Mouse (Mus musculus) heart, embryonic 11.5 days (tissue): ENCODE measurements around the gene B4galt4. TPM values are rescaled to one million over a fixed set of nuclear protein-coding genes. Genes with fewer than 3 reads are reported as not detected.

Experiments
- ATAC-seq: fragments of 200-750 bp; cut with Nextera tagmentation; replicated peaks from 2 replicates; pipeline ENCODE4 v1.8.0; 2017; ENCODE audit warnings: moderate library complexity; ENCODE audit not compliant: insufficient number of reproducible peaks, low FRiP score, low TSS enrichment
- H3K27ac ChIP-seq: fragments of 300-500 bp; sonication (generic); 2 replicates; pipeline ENCODE4 v1.5.1; 2014; ENCODE audit warnings: mild to moderate bottlenecking, low read depth, low read length
- H3K27me3 ChIP-seq: fragments of 300-500 bp; sonication (generic); 2 replicates; pipeline ENCODE4 v1.6.1; 2014; ENCODE audit warnings: mild to moderate bottlenecking, low read length, mixed read lengths; ENCODE audit not compliant: control insufficient read depth, insufficient read depth
- H3K36me3 ChIP-seq: fragments of 300-500 bp; sonication (generic); 2 replicates; pipeline ENCODE4 v1.6.1; 2014; ENCODE audit warnings: mild to moderate bottlenecking, low read length, moderate library complexity, mixed read lengths; ENCODE audit not compliant: control insufficient read depth, insufficient read depth
- H3K4me1 ChIP-seq: fragments of 300-500 bp; sonication (generic); 2 replicates; pipeline ENCODE4 v1.6.1; 2014; ENCODE audit warnings: low read length; ENCODE audit not compliant: control insufficient read depth, insufficient read depth
- H3K4me2 ChIP-seq: fragments of 300-500 bp; sonication (generic); 2 replicates; pipeline ENCODE4 v1.6.1; 2014; ENCODE audit warnings: mild to moderate bottlenecking, moderate library complexity
- H3K4me3 ChIP-seq: fragments of 300-500 bp; sonication (generic); 2 replicates; pipeline ENCODE4 v1.5.1; 2014; ENCODE audit warnings: low read depth, low read length
- H3K9ac ChIP-seq: fragments of 300-500 bp; sonication (generic); 2 replicates; pipeline ENCODE4 v1.6.1; 2014; ENCODE audit warnings: mild to moderate bottlenecking, low read depth, low read length, moderate library complexity
- H3K9me3 ChIP-seq: fragments of 300-500 bp; sonication (generic); replicated peaks from 2 replicates; pipeline ENCODE4 v1.6.1; 2016; ENCODE audit warnings: low read length; ENCODE audit not compliant: control insufficient read depth
- WGBS: fragments of 180-500 bp; shearing (Covaris S2); extraction: QIAGEN DNeasy Blood & Tissue Kit; methylation state at CpG from one replicate; pipeline ENCODE4 v1.1.7; 2014; ENCODE audit not compliant: insufficient replicate concordance; 5-methylcytosine and 5-hydroxymethylcytosine counted together
- polyA plus RNA-seq: library from polyadenylated mRNA; unstranded; fragments of >200 nt; fragmentation: Nextera tagmentation; extraction: Ambion mirVana; gene quantifications from 2 replicates; pipeline ENCODE4 v1.2.1, GENCODE M21; 2014

The B4galt4 gene
- 31.0 and 33.8 TPM in 2 replicates for polyA plus RNA-seq

GRCm38 (mm10) chr16:38742113-38742658 is at the start of gene B4galt4:
B4galt4 (plus strand) TSS chr16:38742264.
- Histone ChIP-seq H3K36me3 (no peaks in the 10 kb centered on the region), H3K9ac (peak within 1 kb of the TSS; percentile 87), H3K4me2 (peak within 1 kb of the TSS; percentile 91), H3K27me3 (no peaks in the 10 kb centered on the region), H3K4me1 (no peaks in the 10 kb centered on the region), H3K4me3 (peak within 1 kb of the TSS; percentile 90), H3K27ac (peak within 1 kb of the TSS; percentile 84), H3K9me3 (no peaks in the 10 kb centered on the region)
- under 1% methylated on average over 59 of the region's 69 CpGs for whole genome bisulfite sequencing
- peak; percentile 93 for ATAC-seq

- no peak overlapping the region for H3K4me2 ChIP-seq
- peaks cover 13% of the 10 kb centered on the region for H3K4me1 ChIP-seq
- 83% methylated on average over 6 of the region's 6 CpGs for WGBS
- no peak overlapping the region for H3K27ac ChIP-seq
- H3K4me3 ChIP-seq = no peak overlapping the region
- H3K9me3 ChIP-seq = no peaks in the 10 kb centered on the region
- no peaks in the 10 kb centered on the region for H3K27me3 ChIP-seq
- no peak for ATAC-seq
- no peak overlapping the region for H3K9ac ChIP-seq
- H3K36me3 ChIP-seq = peaks cover 9% of the 10 kb centered on the region
Observed at GRCm38 (mm10) chr16:38694906-38695540, 47.0 kb upstream of the B4galt4 start.

- Histone ChIP-seq H3K4me2 (no peak overlapping the region), H3K9me3 (no peaks in the 10 kb centered on the region), H3K36me3 (peaks cover 9% of the 10 kb centered on the region), H3K27ac (no peak overlapping the region), H3K4me3 (no peak overlapping the region), H3K27me3 (no peaks in the 10 kb centered on the region), H3K4me1 (peaks cover 12% of the 10 kb centered on the region; the same call in 1 of the 2 replicates), H3K9ac (no peak overlapping the region)
- no peak for ATAC-seq
- 67% methylated on average over 5 of the region's 5 CpGs for WGBS
Observed at GRCm38 (mm10) chr16:38695557-38695956, 46.5 kb upstream of the B4galt4 start.

- WGBS = 85% methylated on average over 5 of the region's 5 CpGs
- H3K27me3 ChIP-seq = no peaks in the 10 kb centered on the region
- no peaks in the 10 kb centered on the region for H3K9me3 ChIP-seq
- no peak overlapping the region for H3K4me3 ChIP-seq
- no peak overlapping the region for H3K9ac ChIP-seq
- peaks cover 27% of the 10 kb centered on the region for H3K4me1 ChIP-seq
- H3K4me2 ChIP-seq = no peak overlapping the region
- peaks cover 9% of the 10 kb centered on the region for H3K36me3 ChIP-seq
- H3K27ac ChIP-seq = no peak overlapping the region
- ATAC-seq = no peak
Observed at GRCm38 (mm10) chr16:38697611-38698010, 44.5 kb upstream of the B4galt4 start.

GRCm38 (mm10) chr16:38700392-38701162 is 41.5 kb upstream of the B4galt4 start:
- Histone ChIP-seq H3K9ac (no peak overlapping the region), H3K4me3 (no peak overlapping the region), H3K9me3 (no peaks in the 10 kb centered on the region), H3K27me3 (no peaks in the 10 kb centered on the region), H3K4me2 (no peak overlapping the region), H3K27ac (0 out of 2 replicates have a peak overlapping the region, but pooled peaks have one; percentile 11), H3K36me3 (peaks cover 6% of the 10 kb centered on the region; the same call in 1 of the 2 replicates), H3K4me1 (peaks cover 48% of the 10 kb centered on the region)
- 58% methylated on average over 16 of the region's 16 CpGs for WGBS
- ATAC-seq = no peak

- H3K4me1 ChIP-seq = peaks cover 57% of the 10 kb centered on the region
- peak overlapping the region; percentile 8; the same call in 1 of the 2 replicates for H3K9ac ChIP-seq
Observed at GRCm38 (mm10) chr16:38701492-38702185, 40.4 kb upstream of the B4galt4 start.

GRCm38 (mm10) chr16:38702316-38702715 is 39.7 kb upstream of the B4galt4 start:
- H3K4me2 ChIP-seq = peak overlapping the region; percentile 31
- peak overlapping the region; percentile 8; the same call in 1 of the 2 replicates for H3K9ac ChIP-seq
- H3K27me3 ChIP-seq = no peaks in the 10 kb centered on the region
- no peak for ATAC-seq
- no peaks in the 10 kb centered on the region for H3K9me3 ChIP-seq
- peaks cover 6% of the 10 kb centered on the region; the same call in 1 of the 2 replicates for H3K36me3 ChIP-seq
- H3K4me1 ChIP-seq = peaks cover 63% of the 10 kb centered on the region
- peak overlapping the region; percentile 74 for H3K27ac ChIP-seq
- 66% methylated on average over 3 of the region's 3 CpGs for WGBS
- no peak overlapping the region for H3K4me3 ChIP-seq

More at GRCm38 (mm10) chr16:38701492-38702185, 40.4 kb upstream of the B4galt4 start:
- peak overlapping the region; percentile 31 for H3K4me2 ChIP-seq
- ATAC-seq = no peak
- H3K9me3 ChIP-seq = no peaks in the 10 kb centered on the region
- H3K27ac ChIP-seq = peak overlapping the region; percentile 74
- H3K27me3 ChIP-seq = no peaks in the 10 kb centered on the region
- 33% methylated on average over 9 of the region's 9 CpGs for WGBS
- peaks cover 6% of the 10 kb centered on the region; the same call in 1 of the 2 replicates for H3K36me3 ChIP-seq
- H3K4me3 ChIP-seq = no peak overlapping the region

GRCm38 (mm10) chr16:38703501-38703900 is 38.6 kb upstream of the B4galt4 start:
- Histone ChIP-seq H3K9ac (no peak overlapping the region), H3K4me1 (peaks cover 71% of the 10 kb centered on the region), H3K9me3 (no peaks in the 10 kb centered on the region), H3K27ac (no peak overlapping the region), H3K4me2 (peak overlapping the region; percentile 16; the same call in 1 of the 2 replicates), H3K27me3 (no peaks in the 10 kb centered on the region), H3K36me3 (peaks cover 6% of the 10 kb centered on the region; the same call in 1 of the 2 replicates), H3K4me3 (no peak overlapping the region)
- ATAC-seq = no peak
- WGBS = 32% methylated on average over 6 of the region's 6 CpGs
